Mouse (Mus musculus): ENCODE data around the gene Sass6. TPM values are rescaled to one million over a fixed set of nuclear protein-coding genes. Genes with fewer than 3 reads are reported as not detected.

Gene Sass6
- polyA plus RNA-seq, 1 experiment from 2014 or later: 20.7 TPM

Other genes starting within 250 kb of the Sass6 start
- gene Cdc14a, start 170.9 kb upstream of the Sass6 start, polyA plus RNA-seq (2015; fragmentation: Nextera tagmentation; extraction: Ambion mirVana): 2.1 and 2.5 TPM in 2 replicates
- gene Rtca, start 86.8 kb upstream of the Sass6 start, polyA plus RNA-seq (2015; fragmentation: Nextera tagmentation; extraction: Ambion mirVana): 40.3 and 43.3 TPM in 2 replicates
- gene Dbt, start 81.9 kb upstream of the Sass6 start, polyA plus RNA-seq (2015; fragmentation: Nextera tagmentation; extraction: Ambion mirVana): 9.1 and 11.9 TPM in 2 replicates
- 3.3 and 3.4 TPM in 2 replicates for gene Lrrc39, start 32.0 kb upstream of the Sass6 start, polyA plus RNA-seq (2015; fragmentation: Nextera tagmentation; extraction: Ambion mirVana)
- 9.5 and 11.8 TPM in 2 replicates for gene Trmt13, start 19.6 kb downstream of the Sass6 start, polyA plus RNA-seq (2015; fragmentation: Nextera tagmentation; extraction: Ambion mirVana)
- 35.5 and 42.8 TPM in 2 replicates for gene Mfsd14a, start 67.7 kb downstream of the Sass6 start, polyA plus RNA-seq (2015; fragmentation: Nextera tagmentation; extraction: Ambion mirVana)
- not detected in 2 replicates for gene Gm43191, start 86.3 kb downstream of the Sass6 start, polyA plus RNA-seq (2015; fragmentation: Nextera tagmentation; extraction: Ambion mirVana)
- gene Slc35a3, start 117.8 kb downstream of the Sass6 start, polyA plus RNA-seq (2015; fragmentation: Nextera tagmentation; extraction: Ambion mirVana): 7.9 and 10.3 TPM in 2 replicates
- gene Agl, start 213.2 kb downstream of the Sass6 start, polyA plus RNA-seq (2015; fragmentation: Nextera tagmentation; extraction: Ambion mirVana): 4.4 and 6.0 TPM in 2 replicates

Measured in liver, embryonic 13.5 days (tissue).